Comparison of ENCODE assay signal across 8 mouse cellular contexts in the genomic region with DNA sequence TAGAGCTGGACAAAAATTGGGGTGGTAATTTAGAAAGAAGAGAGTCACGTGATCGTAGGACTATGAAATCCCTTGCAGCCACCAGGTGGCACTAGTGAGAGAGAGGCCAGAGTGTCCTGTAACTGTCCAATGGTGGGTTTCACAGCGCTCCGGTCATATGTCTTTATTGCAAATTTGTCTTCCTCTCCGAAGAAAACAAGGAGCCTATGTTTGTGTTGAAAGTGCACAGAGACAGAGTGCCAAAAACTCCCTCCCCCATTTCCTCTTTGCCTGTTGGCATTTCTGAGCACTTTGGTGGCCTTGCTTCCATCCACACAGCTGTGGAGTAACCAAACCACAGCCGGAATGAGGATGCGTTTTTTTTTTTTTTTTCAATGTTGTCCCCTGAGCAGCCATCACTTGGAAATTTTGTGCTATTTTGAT. TPM values are rescaled to one million over a fixed set of nuclear protein-coding genes. Genes with fewer than 3 reads are reported as not detected.
DNase-seq lines count a peak whose midpoint lies in the region; ATAC-seq and TF ChIP-seq lines count a peak whose summit lies in the region.

No protein-coding gene starts in this region.

- H3K9me3 ChIP-seq in ES-E14 (ENCODE audit: control insufficient read depth, insufficient read depth, low read depth, low read length) = no peaks in the 10 kb centered on the region
- no peaks in the 10 kb centered on the region for H3K9me3 ChIP-seq in liver, embryonic 16.5 days (replicated peaks; ENCODE audit: control insufficient read depth, low read length)
- H3K9me3 ChIP-seq in forebrain, embryonic 13.5 days (replicated peaks) = no peaks in the 10 kb centered on the region

- H3K4me3 ChIP-seq in ES-E14 (ENCODE audit: insufficient read depth in 1 of 2, low read depth in 1 of 2, low read length in 2 of 2, poor library complexity in 1 of 2, severe bottlenecking in 1 of 2) = no peak overlapping the region
- H3K4me3 ChIP-seq in bone marrow, adult 2 months (replicated peaks; ENCODE audit: control insufficient read depth, low read depth, low read length) = no peak overlapping the region
- H3K4me3 ChIP-seq in liver, embryonic 16.5 days (ENCODE audit: low read depth, low read length) = no peak overlapping the region
- H3K4me3 ChIP-seq in forebrain, embryonic 13.5 days = no peak overlapping the region

- no peaks in the 10 kb centered on the region for H3K27me3 ChIP-seq in liver, embryonic 16.5 days (ENCODE audit: control insufficient read depth, insufficient read depth, low read depth, low read length)
- no peaks in the 10 kb centered on the region for H3K27me3 ChIP-seq in forebrain, embryonic 13.5 days

- no peak overlapping the region for H3K27ac ChIP-seq in ES-E14 (ENCODE audit: insufficient read depth, low read depth, low read length, poor library complexity, severe bottlenecking)
- no peak overlapping the region for H3K27ac ChIP-seq in bone marrow, adult 2 months (ENCODE audit: control insufficient read depth, insufficient read depth, low read depth, low read length, poor library complexity)
- no peak overlapping the region for H3K27ac ChIP-seq in liver, embryonic 16.5 days (ENCODE audit: low read length)
- H3K27ac ChIP-seq in forebrain, embryonic 13.5 days = no peak overlapping the region

- peak; percentile 78 for ATAC-seq in erythroblast, adult 5-6 weeks (replicated peaks; ENCODE audit: low FRiP score, poor library complexity, severe bottlenecking)
- ATAC-seq in liver, embryonic 16.5 days (ENCODE audit: low read depth) = 0 out of 2 replicates have a peak, but pooled peaks have one; percentile 20
- no peak for ATAC-seq in forebrain, embryonic 13.5 days

- TF ChIP-seq POLR2A in bone marrow, adult 2 months (IDR thresholded peaks at IDR 0.05; ENCODE audit: borderline replicate concordance, control insufficient read depth, low read depth, low read length) = no peak

- in situ Hi-C loops in ES-E14 (cut with MboI; ENCODE audit: low sequenced_read_pairs in 2 of 2, unreplicated experiment in 2 of 2) = no loop called here

- peak; percentile 81 for TF ChIP-seq CTCF in bone marrow, adult 2 months (IDR thresholded peaks at IDR 0.05; ENCODE audit: control insufficient read depth, insufficient read depth, low read length)

- H3K4me2 ChIP-seq in liver, embryonic 16.5 days (ENCODE audit: low read depth, low read length) = no peak overlapping the region
- H3K4me2 ChIP-seq in forebrain, embryonic 13.5 days = no peak overlapping the region

- intact Hi-C loops in left cerebral cortex, postnatal 25 days (cut with DNase I) = no loop called here

- no peaks in the 10 kb centered on the region for H3K4me1 ChIP-seq in ES-E14 (ENCODE audit: control insufficient read depth in 2 of 2, insufficient read depth in 2 of 2, low read length in 2 of 2, poor library complexity in 1 of 2)
- peaks cover 2% of the 10 kb centered on the region; the same call in 1 of the 2 replicates for H3K4me1 ChIP-seq in bone marrow, adult 2 months (ENCODE audit: control insufficient read depth, insufficient read depth, low read length)
- peaks cover 17% of the 10 kb centered on the region for H3K4me1 ChIP-seq in liver, embryonic 16.5 days (ENCODE audit: control insufficient read depth, low read depth, low read length)
- H3K4me1 ChIP-seq in forebrain, embryonic 13.5 days = no peaks in the 10 kb centered on the region

- no peaks in the 10 kb centered on the region for H3K36me3 ChIP-seq in ES-E14 (ENCODE audit: control insufficient read depth, insufficient read depth, low read length, poor library complexity, severe bottlenecking)
- H3K36me3 ChIP-seq in liver, embryonic 16.5 days (ENCODE audit: control insufficient read depth, insufficient read depth) = no peaks in the 10 kb centered on the region
- H3K36me3 ChIP-seq in forebrain, embryonic 13.5 days (ENCODE audit: poor library complexity, severe bottlenecking) = no peaks in the 10 kb centered on the region

- peak; percentile 16 to 46 for DNase-seq in left cerebral cortex, adult 18-20 months (ENCODE audit: low spot score in 2 of 2)
- no peak for DNase-seq in left cerebral cortex, postnatal 25 days (ENCODE audit: low spot score in 2 of 2)
- peak; percentile 53 for DNase-seq in ES-E14 (ENCODE audit: low read depth, low spot score)
- DNase-seq in retina, postnatal 1 day = peak; percentile 61

- WGBS in bone marrow, adult 2 months = 17% methylated on average over 7 of the region's 7 CpGs
- 53% methylated on average over 7 of the region's 7 CpGs for WGBS in liver, embryonic 16.5 days (ENCODE audit: insufficient replicate concordance)
- WGBS in forebrain, embryonic 13.5 days = 78% methylated on average over 7 of the region's 7 CpGs

- H3K9ac ChIP-seq in ES-E14 (ENCODE audit: insufficient read depth, low read depth, low read length, poor library complexity, severe bottlenecking) = no peak overlapping the region
- no peak overlapping the region for H3K9ac ChIP-seq in liver, embryonic 16.5 days (ENCODE audit: low read depth, low read length)
- no peak overlapping the region for H3K9ac ChIP-seq in forebrain, embryonic 13.5 days

TF ChIP-seq in ES-E14, 5 proteins besides CTCF, POLR2A, EP300 and RAD21:
- TF ChIP-seq ZNF384 (IDR thresholded peaks at IDR 0.05; ENCODE audit: low read depth, low read length) = no peak
- 0 out of 2 replicates have a peak, but pooled peaks have one; percentile 16 for TF ChIP-seq ZC3H11A (IDR thresholded peaks at IDR 0.05; ENCODE audit: borderline replicate concordance, low read depth, low read length)

RNA-seq across cellular contexts. Expression of a gene that starts 36.7 kb away (rescaled TPM):
- total RNA-seq in left cerebral cortex, adult 18-20 months (2021) = 100 to 1,000 TPM; 163 to 187 TPM
- 100 to 1,000 TPM; 154 to 175 TPM for total RNA-seq in left cerebral cortex, postnatal 25 days (2021)
- 5.4 and 8.1 TPM in 2 replicates for total RNA-seq in ES-E14 (2012; rRNA removed)
- polyA plus RNA-seq in bone marrow, adult 2 months (2011; ENCODE audit: insufficient read depth, insufficient read length, low replicate concordance, missing spikeins) = 4.8 and 6.4 TPM in 2 replicates
- total RNA-seq in erythroblast, adult 5-6 weeks (2015; ENCODE audit: low replicate concordance) = 5.2 and 9.4 TPM in 2 replicates
- total RNA-seq in erythroblast, adult 5-6 weeks (2017; ENCODE audit: low replicate concordance) = 5.7 and 9.1 TPM in 2 replicates
- 3.9 and 4.2 TPM in 2 replicates for polyA plus RNA-seq in liver, embryonic 16.5 days (2015; fragmentation: Nextera tagmentation; extraction: Ambion mirVana)
- polyA plus RNA-seq in forebrain, embryonic 13.5 days (2015; fragmentation: Nextera tagmentation; extraction: Ambion mirVana) = 38.0 and 41.5 TPM in 2 replicates

Comparison
In these comparisons a context has a peak if more than half of its experiments do, and no peak if none do; other contexts are left out.
1. DNase-seq: peak in left cerebral cortex, adult 18-20 months (2 of 2), ES-E14 (single experiment) and retina, postnatal 1 day (single experiment); none in left cerebral cortex, postnatal 25 days (0 of 2).
2. RNA of a gene that starts 36.7 kb away (total RNA-seq): 163 to 187 TPM in left cerebral cortex, adult 18-20 months and 154 to 175 TPM in left cerebral cortex, postnatal 25 days; 5.2 to 9.4 TPM in erythroblast, adult 5-6 weeks and 5.4 to 8.1 TPM in ES-E14; every median in the first group is over 10 times any median in the second.